Mouse (Mus musculus) gastrocnemius, postnatal 14 days (tissue): ENCODE data around the gene Hus1b. TPM values are rescaled to one million over a fixed set of nuclear protein-coding genes. Genes with fewer than 3 reads are reported as not detected.

Experiments used
- DNase-seq: peaks from one replicate; pipeline ENCODE4 v3.0.0; 2021; ENCODE audit warnings: mixed read lengths
- intact Hi-C: fragments of 180-260 bp; cut with DNase I; formaldehyde crosslinking; loops from one replicate; pipeline ENCODE4 v1.15.1; 2025; ENCODE audit warnings: low total_unique reads
- total RNA-seq, 2 experiments: library from RNA; stranded (reverse); gene quantifications; 2 replicates each; pipeline ENCODE4 v1.2.3; 2021

The Hus1b gene
- total RNA-seq, 2 experiments from 2014 or later: 0.47 TPM; not detected in 1

DNA sequence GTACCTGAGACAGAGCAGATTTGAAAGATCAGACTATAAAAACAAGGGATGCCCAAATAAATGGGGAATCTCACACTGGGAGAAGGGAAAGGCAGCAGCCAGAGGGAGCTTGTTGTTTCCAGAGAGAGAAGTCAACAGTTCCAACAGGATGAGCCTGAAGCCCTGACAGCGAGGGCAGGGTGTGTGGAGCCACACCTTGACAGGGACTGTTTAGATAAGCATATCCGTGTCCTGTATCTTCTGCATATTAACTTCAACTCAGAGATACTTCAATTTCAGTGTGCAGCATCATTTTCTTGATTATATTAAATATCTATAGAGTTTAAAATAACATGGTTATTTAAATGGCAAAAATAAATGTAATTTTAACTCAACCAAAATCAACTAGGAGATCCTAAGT, 13.2 kb upstream of the Hus1b start:
- no peak for DNase-seq
- intact Hi-C loops: no loop called here

DNA sequence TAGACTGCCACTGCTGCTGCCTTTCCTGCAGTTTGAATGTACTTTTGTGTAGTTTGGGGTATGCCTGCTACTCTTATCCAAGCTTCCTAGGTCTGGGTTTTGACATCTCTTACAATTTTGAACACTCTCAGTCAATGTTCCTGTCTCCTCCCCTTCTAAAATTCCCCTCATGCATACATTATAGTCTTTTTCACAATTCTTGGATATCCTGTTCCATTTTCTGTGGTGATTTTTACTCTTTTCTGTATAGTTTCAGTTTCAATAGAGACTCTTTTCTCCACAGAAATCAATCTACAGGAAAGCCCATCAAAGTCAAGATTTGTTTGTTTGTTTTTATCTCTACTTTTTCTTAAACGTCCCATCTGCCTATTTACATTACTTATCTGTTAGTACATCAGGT, 6.0 kb upstream of the Hus1b start:
- no peak for DNase-seq
- intact Hi-C loops: no loop called here

DNA sequence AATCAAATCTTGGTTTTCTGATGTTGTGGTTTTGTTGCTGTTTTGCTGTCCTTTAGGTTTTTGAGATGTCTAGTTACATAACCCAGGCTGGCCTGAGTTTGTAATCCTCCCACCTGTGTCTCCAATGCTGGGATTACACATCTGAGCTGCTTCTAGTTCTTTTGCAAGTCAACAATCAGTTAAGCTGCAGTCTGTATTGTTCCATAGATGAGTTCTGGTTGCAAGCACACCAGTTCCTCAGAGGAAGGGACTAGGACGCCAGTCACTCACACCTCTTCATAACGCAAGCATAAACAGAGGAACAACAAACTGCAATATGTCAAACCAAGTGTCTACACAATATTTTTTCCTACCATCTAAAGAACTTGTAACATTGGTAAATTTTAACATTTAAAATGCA, 4.5 kb upstream of the Hus1b start:
- intact Hi-C loops: no loop called here
- DNase-seq: no peak

DNA sequence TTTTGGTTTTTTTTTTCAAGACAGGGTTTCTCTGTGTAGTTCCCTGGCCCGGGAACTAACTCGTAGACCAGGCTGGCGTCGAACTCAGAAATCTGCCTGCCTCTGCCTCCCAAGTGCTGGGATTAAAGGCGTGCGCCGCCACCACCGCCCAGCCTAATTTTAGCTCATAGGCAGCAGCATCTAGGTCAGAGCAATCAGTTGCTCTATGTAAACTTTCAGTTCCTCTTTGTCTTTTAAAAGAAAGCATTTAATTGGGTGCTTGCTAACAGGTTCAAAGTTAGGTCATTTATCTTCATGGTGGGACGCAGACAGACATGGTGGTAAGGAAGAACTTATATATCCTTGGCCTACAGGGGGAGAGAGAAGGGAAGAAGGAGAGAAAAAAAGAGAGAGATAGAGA, 1.6 kb upstream of the Hus1b start:
- no peak for DNase-seq
- intact Hi-C loops: no loop called here

DNA sequence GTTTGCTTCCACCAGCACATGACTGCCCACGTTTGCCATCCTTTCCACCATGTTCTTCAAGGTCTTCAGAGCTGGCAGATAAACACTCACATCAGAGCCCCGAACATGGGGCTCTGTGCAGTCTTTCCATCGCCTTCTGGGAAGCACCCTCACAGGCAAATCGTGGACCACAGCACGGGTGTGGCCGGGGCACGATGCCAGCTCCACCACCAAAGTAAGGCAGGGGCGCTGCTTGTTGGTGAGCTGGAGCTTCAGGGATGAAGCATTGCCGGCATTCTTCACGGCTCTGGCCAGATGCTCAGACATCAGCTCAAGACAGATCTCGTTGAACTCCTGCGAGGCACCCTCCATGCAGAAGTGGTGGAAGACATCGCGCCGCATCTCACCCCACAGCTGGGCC, 430 bp downstream of the Hus1b start:
- no peak for DNase-seq
- intact Hi-C loops: no loop called here

- DNase-seq: no peak
- intact Hi-C loops: no loop called here
Measured at GRCm38 (mm10) chr13:30945788-30946187, 1.8 kb downstream of the Hus1b start.

DNA sequence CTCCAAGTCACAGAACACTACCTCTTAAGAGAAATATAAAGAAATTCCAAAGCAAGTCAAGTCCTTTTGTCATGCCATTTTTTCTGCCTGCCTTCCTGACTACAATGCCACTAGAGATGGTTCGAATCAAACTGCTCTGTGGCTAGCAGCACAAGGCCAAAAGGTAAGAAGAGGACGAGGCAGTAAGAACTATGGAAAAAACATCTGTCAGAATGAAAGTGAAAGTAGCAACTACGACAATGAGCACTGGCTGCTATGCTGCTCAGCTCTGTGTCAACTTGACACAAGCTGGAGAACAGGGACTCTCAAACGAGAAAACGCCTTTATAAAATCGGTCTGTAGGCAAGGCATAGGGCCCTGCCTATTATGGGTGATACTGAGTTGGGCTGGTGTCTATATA, 14.6 kb downstream of the Hus1b start:
- DNase-seq: no peak
- intact Hi-C loops: no loop called here

DNA sequence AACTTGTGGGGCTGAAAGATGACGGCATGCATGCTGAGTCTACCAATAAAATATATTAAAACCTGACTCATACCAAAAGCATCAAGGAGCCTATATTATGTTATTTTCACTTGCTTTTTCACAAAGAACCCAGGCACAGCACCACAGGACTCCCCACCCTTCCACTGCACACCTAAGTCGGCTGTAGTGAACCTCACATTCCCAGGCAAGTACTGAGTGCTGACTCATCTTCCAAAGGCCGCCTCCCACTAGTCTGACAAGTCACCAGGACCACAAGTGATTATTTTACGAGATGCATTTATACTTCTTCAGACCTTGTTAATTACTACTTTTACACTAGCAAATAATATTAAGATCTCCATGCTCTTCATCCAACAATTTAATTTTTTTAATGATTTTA, 15.9 kb downstream of the Hus1b start:
- no peak for DNase-seq
- intact Hi-C loops: no loop called here

GRCm38 (mm10) chr13:30929119-30929518, 18.4 kb downstream of the Hus1b start:
- intact Hi-C loops: no loop called here
- no peak for DNase-seq

DNA sequence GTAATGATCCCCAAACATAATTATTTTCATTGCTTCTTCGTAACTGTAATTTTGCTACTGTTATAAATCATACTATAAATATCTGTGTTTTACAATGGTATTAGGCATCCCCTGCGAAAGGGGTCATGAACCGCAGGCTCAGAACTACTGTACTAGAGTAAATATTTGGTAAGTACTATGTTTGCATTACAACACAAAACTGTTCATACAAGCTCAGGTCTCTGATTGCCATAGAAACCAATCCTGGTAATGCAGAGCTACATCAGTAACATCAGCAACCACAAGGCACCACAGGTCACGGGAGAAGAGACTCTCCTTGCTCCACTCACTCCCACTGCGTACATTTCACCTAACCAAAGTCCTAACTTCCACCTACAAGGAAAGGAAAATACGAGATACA, 23.3 kb downstream of the Hus1b start:
- no peak for DNase-seq
- intact Hi-C loops: no loop called here

GRCm38 (mm10) chr13:30921914-30922313, 25.6 kb downstream of the Hus1b start:
- DNase-seq: no peak
- intact Hi-C loops: no loop called here

GRCm38 (mm10) chr13:30913757-30914156, 33.8 kb downstream of the Hus1b start:
- intact Hi-C loops: no loop called here
- no peak for DNase-seq

GRCm38 (mm10) chr13:30913028-30913427, 34.5 kb downstream of the Hus1b start:
- no peak for DNase-seq

DNA sequence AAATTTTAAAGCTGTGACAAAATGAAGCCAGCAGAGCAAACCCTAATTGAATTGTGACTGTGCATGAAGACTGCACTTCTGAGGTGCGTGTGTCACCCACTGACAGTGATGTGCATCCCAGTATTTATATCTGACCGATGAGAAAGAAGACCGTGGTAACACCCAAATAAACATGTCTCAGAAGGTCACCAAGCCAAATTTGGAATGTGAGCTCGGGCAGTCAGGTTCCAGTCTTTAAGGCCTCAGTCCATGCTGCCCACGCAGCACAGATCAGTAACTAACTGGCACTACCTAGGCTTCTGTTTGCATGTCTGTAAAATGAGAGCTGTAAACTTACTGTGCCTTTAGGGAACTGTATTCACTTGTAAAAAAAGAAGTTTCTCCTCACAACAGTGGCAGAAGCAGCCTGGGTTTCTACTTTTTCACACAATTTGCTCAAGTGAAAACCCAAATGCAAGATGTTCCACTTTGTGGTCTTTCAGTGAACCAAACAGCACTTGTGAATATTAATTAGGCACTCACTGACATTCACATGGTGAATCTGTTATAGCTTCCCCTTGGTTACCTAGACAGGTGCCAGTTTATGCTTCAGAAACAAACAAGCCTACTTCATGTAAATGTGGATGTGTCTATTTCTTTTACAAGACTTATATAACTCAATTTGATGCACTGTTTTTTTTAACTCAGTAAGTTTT, 35.5 kb downstream of the Hus1b start:
- DNase-seq: no peak
- intact Hi-C loops: no loop called here

More at GRCm38 (mm10) chr13:30913028-30913427, 34.5 kb downstream of the Hus1b start:
- intact Hi-C loops: no loop called here

DNA sequence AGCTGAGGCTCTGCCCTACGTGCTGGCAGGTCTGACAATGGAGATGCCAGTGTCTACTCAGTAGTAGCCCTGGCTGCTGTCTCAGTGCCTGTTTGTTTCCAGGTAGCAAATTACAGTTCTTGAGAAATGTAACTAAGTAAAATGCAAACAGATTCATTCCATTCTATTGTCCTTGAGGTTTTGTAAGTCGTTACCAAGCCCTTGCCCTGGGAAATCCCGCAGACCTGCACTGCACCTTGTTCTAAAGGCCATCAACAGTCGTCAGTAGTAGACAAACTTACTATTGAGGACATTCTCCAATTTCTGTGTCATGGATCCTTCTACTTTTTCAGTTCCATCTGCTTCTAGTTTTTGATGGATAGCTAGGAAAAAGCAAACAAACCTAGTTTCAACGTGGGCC, 36.7 kb downstream of the Hus1b start:
- intact Hi-C loops: no loop called here
- no peak for DNase-seq

- no peak for DNase-seq
- intact Hi-C loops: loop anchor here (5.0 kb wide), 1 partner anchor 80 kb away; no protein-coding TSS in a partner anchor
Measured at GRCm38 (mm10) chr13:30902286-30902685, 45.3 kb downstream of the Hus1b start.

GRCm38 (mm10) chr13:30901387-30902041, 46.0 kb downstream of the Hus1b start:
- DNase-seq: no peak
- intact Hi-C loops: loop anchor here (5.0 kb wide), 1 partner anchor 81 kb away; no protein-coding TSS in a partner anchor
